Mouse (Mus musculus) G1E (cell line): ENCODE measurements at regions not wholly inside any gene's neighbourhood (a gene's known extent, or its start where the extent isn't known, plus 50 kb on each side); places are given as distances from the start of the nearest gene placed in this dataset.

ENCODE experiments used
- CTCF ChIP-seq: IDR thresholded peaks from 2 replicates; pipeline ENCODE4 v1.5.1; 2012; ENCODE audit warnings: low read depth, low read length, inconsistent platforms, mixed read lengths
- POLR2AphosphoS5 ChIP-seq: IDR thresholded peaks from 2 replicates; pipeline ENCODE4 v1.6.1; 2012; ENCODE audit warnings: low read depth, low read length, inconsistent platforms; ENCODE audit not compliant: insufficient replicate concordance
- TAL1 ChIP-seq: conservative IDR thresholded peaks from 2 replicates; pipeline ENCODE4 v1.6.1; 2012; ENCODE audit warnings: low read depth, low read length, inconsistent platforms, mixed read lengths

GRCm38 (mm10) chr19:54359731-54360130 is 315.8 kb downstream of the Adra2a start:
- no peak for TF ChIP-seq CTCF
- no peak for TF ChIP-seq TAL1
- TF ChIP-seq POLR2AphosphoS5 = no peak
